Mouse (Mus musculus): ENCODE data around the gene Gm13757. TPM values are rescaled to one million over a fixed set of nuclear protein-coding genes. Genes with fewer than 3 reads are reported as not detected.
"Not testable (repeated sequence)": the region's sequence is repeated elsewhere in the genome, so short reads cannot be mapped to it uniquely, and the experiment has no call there.

Gene Gm13757
- not detected in 2 replicates for polyA plus RNA-seq (2014; fragmentation: Nextera tagmentation; extraction: Ambion mirVana)

DNA sequence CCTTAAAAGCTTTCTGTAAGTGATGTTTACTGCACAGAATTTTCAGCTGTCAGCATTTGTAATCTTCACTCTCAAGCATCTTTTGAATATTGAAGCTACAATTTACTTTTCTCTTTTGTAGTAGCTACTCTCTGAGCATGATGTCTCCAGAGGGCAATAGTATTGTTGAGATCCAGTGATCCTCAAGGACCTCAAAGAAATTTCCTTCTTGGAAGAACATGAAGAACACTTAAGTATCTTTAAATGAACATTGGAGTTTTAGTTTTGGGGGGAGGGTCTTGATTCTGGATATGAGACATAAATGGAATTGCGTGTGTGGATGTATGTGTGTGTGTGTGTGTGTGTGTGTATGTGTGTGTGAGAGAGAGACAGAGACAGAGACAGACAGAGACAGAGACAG, at the start of gene Gm13757:
TSS of gene Gm13757 (minus strand) at position 101 of the 400 bp plus-strand sequence.
- ATAC-seq (ENCODE audit: low FRiP score) (no peak), DNase-seq (ENCODE audit: low spot score) (no peak)
- 88% methylated on average over 1 of the region's 1 CpGs for WGBS

DNA sequence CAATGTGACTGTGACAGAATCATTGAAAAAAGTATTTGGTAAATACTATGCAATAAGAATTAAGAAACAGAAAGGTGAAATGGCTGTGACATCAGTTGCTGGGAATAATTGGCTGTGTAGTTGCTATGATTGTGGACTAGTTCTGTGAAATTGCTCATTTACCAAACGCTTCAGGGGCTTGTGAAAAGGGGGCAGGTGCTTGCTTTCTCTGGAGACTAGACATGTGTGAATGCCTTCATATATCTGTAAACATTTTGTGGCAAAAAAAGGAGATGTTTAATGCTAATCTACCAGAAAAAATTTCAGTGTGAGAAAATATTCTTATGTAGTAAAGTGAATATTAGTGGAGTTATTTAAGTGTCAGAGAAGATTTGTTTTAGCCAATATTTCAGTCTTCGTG, 44.1 kb upstream of the Gm13757 start, which contains the start of gene Olfr1185-ps1:
TSS of gene Olfr1185-ps1 (plus strand) at position 301 of the 400 bp plus-strand sequence.
- WGBS: 76% methylated on average over 2 of the region's 2 CpGs
- H3K4me2 ChIP-seq (replicated peaks; ENCODE audit: low read depth, low read length): no peak within 1 kb of the TSS
- no peaks in the 10 kb centered on the region for H3K4me1 ChIP-seq (replicated peaks; ENCODE audit: control insufficient read depth, insufficient read depth, low read length)
- no peak within 1 kb of the TSS for H3K4me3 ChIP-seq (ENCODE audit: low read depth, low read length)
- H3K36me3 ChIP-seq (ENCODE audit: control insufficient read depth, insufficient read depth, low read length): no peaks in the 10 kb centered on the region
- no peaks in the 10 kb centered on the region for H3K27me3 ChIP-seq (ENCODE audit: control insufficient read depth, insufficient read depth, low read length)
- no peak within 1 kb of the TSS for H3K9ac ChIP-seq (ENCODE audit: low read depth, low read length)
- DNase-seq (ENCODE audit: low spot score): no peak
- no peak within 1 kb of the TSS for H3K27ac ChIP-seq (ENCODE audit: low read depth, low read length)
- no peak for ATAC-seq (ENCODE audit: low FRiP score)
- no peaks in the 10 kb centered on the region for H3K9me3 ChIP-seq (ENCODE audit: control insufficient read depth, low read length)

More for the DNA sequence above, at the start of gene Gm13757:
- Histone ChIP-seq H3K4me3 (ENCODE audit: low read depth, low read length) (no peak within 1 kb of the TSS), H3K27ac (ENCODE audit: low read depth, low read length) (no peak within 1 kb of the TSS), H3K4me2 (replicated peaks; ENCODE audit: low read depth, low read length) (no peak within 1 kb of the TSS), H3K9me3 (ENCODE audit: control insufficient read depth, low read length) (no peaks in the 10 kb centered on the region), H3K36me3 (ENCODE audit: control insufficient read depth, insufficient read depth, low read length) (no peaks in the 10 kb centered on the region), H3K27me3 (ENCODE audit: control insufficient read depth, insufficient read depth, low read length) (no peaks in the 10 kb centered on the region), H3K4me1 (replicated peaks; ENCODE audit: control insufficient read depth, insufficient read depth, low read length) (no peaks in the 10 kb centered on the region), H3K9ac (ENCODE audit: low read depth, low read length) (no peak within 1 kb of the TSS)

DNA sequence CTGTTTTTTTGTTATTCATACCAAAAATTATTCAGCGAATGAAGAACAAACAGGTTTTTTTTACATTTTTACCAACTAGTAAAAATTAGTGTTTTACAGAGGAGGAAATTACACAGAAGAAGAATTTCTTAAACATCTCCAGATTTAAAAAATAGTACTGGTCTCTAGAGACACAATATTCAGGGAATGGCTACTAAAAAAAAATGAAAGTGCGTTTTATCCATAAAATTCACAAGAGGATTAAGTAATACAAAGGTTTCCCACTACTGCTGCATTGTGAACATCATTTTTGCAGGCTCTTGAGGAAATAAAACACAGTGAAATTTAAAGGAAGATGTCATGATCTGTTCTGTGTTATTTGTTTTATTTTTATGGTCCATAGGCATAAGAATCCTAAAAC, 34.4 kb upstream of the Gm13757 start, which contains the start of gene Olfr1184:
TSS of gene Olfr1184 (plus strand) at position 301 of the 400 bp plus-strand sequence.
- Histone ChIP-seq H3K4me2 (replicated peaks; ENCODE audit: low read depth, low read length) (no peak within 1 kb of the TSS), H3K4me3 (ENCODE audit: low read depth, low read length) (no peak within 1 kb of the TSS), H3K36me3 (ENCODE audit: control insufficient read depth, insufficient read depth, low read length) (no peaks in the 10 kb centered on the region), H3K9me3 (ENCODE audit: control insufficient read depth, low read length) (no peaks in the 10 kb centered on the region), H3K4me1 (replicated peaks; ENCODE audit: control insufficient read depth, insufficient read depth, low read length) (no peaks in the 10 kb centered on the region), H3K27me3 (ENCODE audit: control insufficient read depth, insufficient read depth, low read length) (no peaks in the 10 kb centered on the region), H3K27ac (ENCODE audit: low read depth, low read length) (no peak within 1 kb of the TSS), H3K9ac (ENCODE audit: low read depth, low read length) (no peak within 1 kb of the TSS)
- DNase-seq (ENCODE audit: low spot score) (no peak), ATAC-seq (ENCODE audit: low FRiP score) (no peak)
- WGBS: 93% methylated on average over 2 of the region's 2 CpGs

DNA sequence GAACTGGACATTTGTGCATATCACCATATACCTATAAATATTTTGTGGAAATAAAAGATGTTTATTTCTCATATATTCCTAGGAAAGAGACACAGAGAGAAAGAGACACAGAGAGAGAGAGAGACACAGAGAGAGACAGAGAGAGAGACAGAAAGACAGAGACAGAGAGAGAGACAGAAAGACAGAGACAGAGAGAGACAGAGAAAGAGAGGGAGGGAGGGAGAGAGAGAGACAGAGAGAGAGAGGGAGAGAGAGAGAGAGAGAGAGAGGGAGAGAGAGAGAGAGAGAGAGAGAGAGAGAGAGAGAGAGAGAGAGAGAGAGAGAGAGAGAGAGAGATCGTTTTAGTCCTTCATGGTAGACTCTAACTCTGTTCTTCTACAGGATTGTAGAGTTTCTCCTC, 5.6 kb upstream of the Gm13757 start, which contains the start of gene Olfr1183:
TSS of gene Olfr1183 (plus strand) at position 301 of the 400 bp plus-strand sequence.
- H3K27ac ChIP-seq (ENCODE audit: low read depth, low read length); DNase-seq (ENCODE audit: low spot score); H3K4me2 ChIP-seq (replicated peaks; ENCODE audit: low read depth, low read length); H3K36me3 ChIP-seq (ENCODE audit: control insufficient read depth, insufficient read depth, low read length); ATAC-seq (ENCODE audit: low FRiP score); H3K27me3 ChIP-seq (ENCODE audit: control insufficient read depth, insufficient read depth, low read length); H3K4me1 ChIP-seq (replicated peaks; ENCODE audit: control insufficient read depth, insufficient read depth, low read length); H3K9me3 ChIP-seq (ENCODE audit: control insufficient read depth, low read length); H3K9ac ChIP-seq (ENCODE audit: low read depth, low read length); H3K4me3 ChIP-seq (ENCODE audit: low read depth, low read length): not testable (repeated sequence)
- WGBS: 71% methylated on average over 1 of the region's 1 CpGs

DNA sequence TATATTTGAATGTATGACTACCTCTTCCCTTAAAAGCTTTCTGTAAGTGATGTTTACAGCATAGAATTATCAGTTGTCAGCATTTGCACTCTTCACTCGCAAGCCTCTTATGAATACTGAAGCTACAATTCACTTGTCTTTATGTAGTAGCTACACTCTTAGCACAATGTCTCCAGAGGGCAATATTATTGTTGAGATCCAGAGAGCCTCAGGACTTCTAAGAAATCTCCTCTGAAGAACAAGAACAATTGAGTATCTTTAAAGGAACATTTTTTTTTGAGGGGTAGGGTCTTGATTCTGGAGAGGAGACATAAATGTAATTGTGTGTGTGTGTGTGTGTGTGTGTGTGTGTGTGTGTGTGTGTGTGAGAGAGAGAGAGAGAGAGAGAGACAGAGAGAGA, 22.9 kb downstream of the Gm13757 start, which contains the start of gene Olfr1181:
TSS of gene Olfr1181 (minus strand) at position 101 of the 400 bp plus-strand sequence.
- H3K9ac ChIP-seq (ENCODE audit: low read depth, low read length): no peak within 1 kb of the TSS
- no peak for DNase-seq (ENCODE audit: low spot score)
- no peaks in the 10 kb centered on the region for H3K4me1 ChIP-seq (replicated peaks; ENCODE audit: control insufficient read depth, insufficient read depth, low read length)
- H3K27ac ChIP-seq (ENCODE audit: low read depth, low read length): no peak within 1 kb of the TSS
- H3K9me3 ChIP-seq (ENCODE audit: control insufficient read depth, low read length): no peaks in the 10 kb centered on the region
- H3K4me3 ChIP-seq (ENCODE audit: low read depth, low read length): no peak within 1 kb of the TSS
- whole genome bisulfite sequencing: 91% methylated on average over 1 of the region's 1 CpGs
- no peaks in the 10 kb centered on the region for H3K27me3 ChIP-seq (ENCODE audit: control insufficient read depth, insufficient read depth, low read length)
- H3K36me3 ChIP-seq (ENCODE audit: control insufficient read depth, insufficient read depth, low read length): no peaks in the 10 kb centered on the region
- no peak within 1 kb of the TSS for H3K4me2 ChIP-seq (replicated peaks; ENCODE audit: low read depth, low read length)
- ATAC-seq (ENCODE audit: low FRiP score): no peak

DNA sequence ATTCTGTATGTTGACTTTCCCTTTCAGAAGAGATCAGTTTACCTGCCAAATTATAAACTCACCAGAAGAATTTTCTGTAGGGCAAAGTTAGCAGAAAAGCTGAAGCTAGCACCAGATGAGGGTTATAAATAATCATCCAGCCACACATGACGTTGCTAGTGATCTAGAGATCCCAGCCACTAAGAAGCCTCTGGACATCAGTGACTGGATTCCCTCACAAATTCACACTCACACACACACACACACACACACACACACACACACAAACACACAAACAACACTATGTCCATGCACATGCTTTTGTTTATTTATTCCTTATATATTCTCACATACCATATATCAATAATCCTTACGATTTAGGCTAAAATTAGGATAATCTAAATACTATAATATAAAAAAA, 29.9 kb downstream of the Gm13757 start, which contains the start of gene Olfr1180:
TSS of gene Olfr1180 (minus strand) at position 101 of the 400 bp plus-strand sequence.
- ATAC-seq (ENCODE audit: low FRiP score) (no peak), DNase-seq (ENCODE audit: low spot score) (no peak)
- Histone ChIP-seq H3K4me1 (replicated peaks; ENCODE audit: control insufficient read depth, insufficient read depth, low read length) (no peaks in the 10 kb centered on the region), H3K4me3 (ENCODE audit: low read depth, low read length) (no peak within 1 kb of the TSS), H3K36me3 (ENCODE audit: control insufficient read depth, insufficient read depth, low read length) (no peaks in the 10 kb centered on the region), H3K27ac (ENCODE audit: low read depth, low read length) (no peak within 1 kb of the TSS), H3K9ac (ENCODE audit: low read depth, low read length) (no peak within 1 kb of the TSS), H3K27me3 (ENCODE audit: control insufficient read depth, insufficient read depth, low read length) (no peaks in the 10 kb centered on the region), H3K9me3 (ENCODE audit: control insufficient read depth, low read length) (no peaks in the 10 kb centered on the region), H3K4me2 (replicated peaks; ENCODE audit: low read depth, low read length) (no peak within 1 kb of the TSS)
- 89% methylated on average over 2 of the region's 2 CpGs for WGBS

DNA sequence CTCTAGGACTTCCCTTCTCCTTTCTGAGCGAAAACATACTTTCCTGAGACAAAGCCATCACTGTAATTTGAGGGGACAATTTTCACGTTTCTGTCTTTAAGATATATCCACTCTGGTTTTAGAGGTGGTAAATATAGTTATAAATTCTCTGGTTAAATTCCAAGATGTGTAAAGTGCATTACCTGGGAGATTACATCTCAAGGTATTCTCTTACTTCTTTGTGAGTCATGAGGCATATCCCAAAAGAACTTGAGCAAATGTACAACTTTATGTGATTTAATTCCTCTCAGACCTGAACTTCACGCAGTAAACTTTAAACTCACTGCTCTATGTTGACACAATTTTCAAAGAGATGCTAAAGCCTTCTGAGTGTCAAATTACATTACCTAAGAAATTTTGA, 42.6 kb downstream of the Gm13757 start, which contains the start of gene Olfr1179:
TSS of gene Olfr1179 (minus strand) at position 101 of the 400 bp plus-strand sequence.
- H3K4me2 ChIP-seq (replicated peaks; ENCODE audit: low read depth, low read length): no peak within 1 kb of the TSS
- H3K9ac ChIP-seq (ENCODE audit: low read depth, low read length): no peak within 1 kb of the TSS
- H3K4me3 ChIP-seq (ENCODE audit: low read depth, low read length): no peak within 1 kb of the TSS
- DNase-seq (ENCODE audit: low spot score): no peak
- no peak within 1 kb of the TSS for H3K27ac ChIP-seq (ENCODE audit: low read depth, low read length)
- WGBS: 89% methylated on average over 3 of the region's 3 CpGs
- H3K4me1 ChIP-seq (replicated peaks; ENCODE audit: control insufficient read depth, insufficient read depth, low read length): no peaks in the 10 kb centered on the region
- no peaks in the 10 kb centered on the region for H3K27me3 ChIP-seq (ENCODE audit: control insufficient read depth, insufficient read depth, low read length)
- ATAC-seq (ENCODE audit: low FRiP score): no peak
- no peaks in the 10 kb centered on the region for H3K9me3 ChIP-seq (ENCODE audit: control insufficient read depth, low read length)
- no peaks in the 10 kb centered on the region for H3K36me3 ChIP-seq (ENCODE audit: control insufficient read depth, insufficient read depth, low read length)

Other genes starting within 250 kb of the Gm13757 start
- gene Olfr1170, start 220.8 kb downstream of the Gm13757 start, polyA plus RNA-seq (2014; fragmentation: Nextera tagmentation; extraction: Ambion mirVana): not detected in 2 replicates
- gene Olfr1173, start 169.3 kb downstream of the Gm13757 start, polyA plus RNA-seq (2014; fragmentation: Nextera tagmentation; extraction: Ambion mirVana): not detected in 2 replicates
- not detected in 2 replicates for gene Olfr1174-ps, start 134.0 kb downstream of the Gm13757 start, polyA plus RNA-seq (2014; fragmentation: Nextera tagmentation; extraction: Ambion mirVana)
- not detected in 2 replicates for gene Olfr1175-ps, start 121.9 kb downstream of the Gm13757 start, polyA plus RNA-seq (2014; fragmentation: Nextera tagmentation; extraction: Ambion mirVana)
- gene Olfr1176, start 112.4 kb downstream of the Gm13757 start, polyA plus RNA-seq (2014; fragmentation: Nextera tagmentation; extraction: Ambion mirVana): not detected in 2 replicates
- gene Olfr1177-ps, start 102.6 kb downstream of the Gm13757 start, polyA plus RNA-seq (2014; fragmentation: Nextera tagmentation; extraction: Ambion mirVana): not detected in 2 replicates
- not detected in 2 replicates for gene Olfr1178, start 62.1 kb downstream of the Gm13757 start, polyA plus RNA-seq (2014; fragmentation: Nextera tagmentation; extraction: Ambion mirVana)
- not detected in 2 replicates for gene Olfr1179, start 42.7 kb downstream of the Gm13757 start, polyA plus RNA-seq (2014; fragmentation: Nextera tagmentation; extraction: Ambion mirVana)
- not detected in 2 replicates for gene Olfr1180, start 30.0 kb downstream of the Gm13757 start, polyA plus RNA-seq (2014; fragmentation: Nextera tagmentation; extraction: Ambion mirVana)
- gene Olfr1181, start 23.0 kb downstream of the Gm13757 start, polyA plus RNA-seq (2014; fragmentation: Nextera tagmentation; extraction: Ambion mirVana): not detected in 2 replicates
- gene Olfr1183, start 5.7 kb upstream of the Gm13757 start, polyA plus RNA-seq (2014; fragmentation: Nextera tagmentation; extraction: Ambion mirVana): not detected in 2 replicates
- not detected in 2 replicates for gene Olfr1184, start 34.5 kb upstream of the Gm13757 start, polyA plus RNA-seq (2014; fragmentation: Nextera tagmentation; extraction: Ambion mirVana)
- gene Olfr1185-ps1, start 44.2 kb upstream of the Gm13757 start, polyA plus RNA-seq (2014; fragmentation: Nextera tagmentation; extraction: Ambion mirVana): not detected in 2 replicates
- gene Olfr1186, start 69.4 kb upstream of the Gm13757 start, polyA plus RNA-seq (2014; fragmentation: Nextera tagmentation; extraction: Ambion mirVana): not detected in 2 replicates
- gene Olfr1188, start 107.8 kb upstream of the Gm13757 start, polyA plus RNA-seq (2014; fragmentation: Nextera tagmentation; extraction: Ambion mirVana): not detected in 2 replicates
- not detected in 2 replicates for gene Olfr1189, start 137.3 kb upstream of the Gm13757 start, polyA plus RNA-seq (2014; fragmentation: Nextera tagmentation; extraction: Ambion mirVana)
- gene Olfr1191-ps1, start 191.4 kb upstream of the Gm13757 start, polyA plus RNA-seq (2014; fragmentation: Nextera tagmentation; extraction: Ambion mirVana): not detected in 2 replicates
- not detected in 2 replicates for gene Olfr1192-ps1, start 199.4 kb upstream of the Gm13757 start, polyA plus RNA-seq (2014; fragmentation: Nextera tagmentation; extraction: Ambion mirVana)
- not detected in 2 replicates for gene Olfr1193, start 226.5 kb upstream of the Gm13757 start, polyA plus RNA-seq (2014; fragmentation: Nextera tagmentation; extraction: Ambion mirVana)
- not detected in 2 replicates for gene Olfr1195, start 240.1 kb upstream of the Gm13757 start, polyA plus RNA-seq (2014; fragmentation: Nextera tagmentation; extraction: Ambion mirVana)

Data from hindbrain, embryonic 11.5 days (tissue).